Mouse (Mus musculus) spleen, adult 2 months (tissue): ENCODE data around the gene Map3k4.

Source experiments
- CTCF ChIP-seq: fragments of 200-500 bp; IDR thresholded peaks from 2 replicates; pipeline ENCODE4 v1.5.1; 2011; ENCODE audit warnings: mild to moderate bottlenecking, inconsistent platforms; ENCODE audit not compliant: insufficient read depth, insufficient read length, insufficient replicate concordance; ENCODE audit errors: extremely low read depth
- POLR2A ChIP-seq: fragments of 200-500 bp; IDR thresholded peaks from 2 replicates; pipeline ENCODE4 v1.6.1; 2011; ENCODE audit warnings: low read depth, low read length, inconsistent platforms

DNA sequence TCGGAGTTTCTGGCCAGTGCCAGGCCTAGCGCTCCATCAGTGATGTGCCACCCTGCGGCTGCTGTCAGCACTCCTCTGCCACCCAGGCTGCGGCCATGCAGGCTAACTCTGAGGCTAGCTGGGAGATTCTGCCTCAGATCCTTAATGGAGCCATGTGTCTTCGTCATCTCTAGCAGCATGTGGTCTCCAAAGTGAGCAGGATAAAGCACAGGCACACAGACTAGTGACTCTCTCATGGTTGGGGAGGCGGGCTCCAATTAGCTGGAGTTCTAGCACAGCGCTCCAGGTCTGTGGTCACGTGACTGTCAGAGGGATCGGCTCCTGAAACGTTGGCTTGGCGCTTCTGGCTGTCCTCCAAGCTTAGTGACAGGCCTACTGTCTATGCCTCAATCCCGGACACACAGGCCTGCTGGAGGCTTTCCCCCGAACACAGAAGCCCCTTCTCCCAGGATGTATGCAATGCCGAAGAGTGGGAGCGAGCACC is 115.1 kb downstream of the Map3k4 start:
- TF ChIP-seq CTCF (no peak), POLR2A (no peak)
